Mouse (Mus musculus) activated CD4-positive, CD25-positive, alpha-beta regulatory T cell, adult 4 months (primary cell): ENCODE measurements around the gene St6gal1. TPM values are rescaled to one million over a fixed set of nuclear protein-coding genes. Genes with fewer than 3 reads are reported as not detected.

ENCODE experiments used
- ATAC-seq: one replicate; pipeline ENCODE4 v1.8.0; 2017
- polyA plus RNA-seq, 2 experiments: library from polyadenylated mRNA; unstranded; fragments of 100-300 nt; shearing (Covaris generic); gene quantifications; one replicate each; pipeline ENCODE4 v1.2.1; 2017

Gene St6gal1
- polyA plus RNA-seq, 2 experiments from 2014 or later, result 68.6 to 88.1 TPM

GRCm38 (mm10) chr16:23251445-23251773 lies 26.9 kb downstream of the St6gal1 start:
- no peak for ATAC-seq

GRCm38 (mm10) chr16:23253620-23254019 lies 29.1 kb downstream of the St6gal1 start:
- ATAC-seq, result no peak

GRCm38 (mm10) chr16:23254062-23254461 lies 29.5 kb downstream of the St6gal1 start:
- ATAC-seq, result no peak

- ATAC-seq, result peak; percentile 43
Measured at GRCm38 (mm10) chr16:23256638-23257037, 32.1 kb downstream of the St6gal1 start.

GRCm38 (mm10) chr16:23258429-23258822 lies 33.9 kb downstream of the St6gal1 start:
- no peak for ATAC-seq

- ATAC-seq, result no peak
Measured at GRCm38 (mm10) chr16:23258823-23259457, 34.4 kb downstream of the St6gal1 start.

- no peak for ATAC-seq
Measured at GRCm38 (mm10) chr16:23259580-23259979, 35.0 kb downstream of the St6gal1 start.

GRCm38 (mm10) chr16:23262131-23262768 lies 37.7 kb downstream of the St6gal1 start:
- peak; percentile 80 for ATAC-seq

GRCm38 (mm10) chr16:23262846-23263245 lies 38.3 kb downstream of the St6gal1 start:
- no peak for ATAC-seq

GRCm38 (mm10) chr16:23264999-23265398 lies 40.5 kb downstream of the St6gal1 start:
- no peak for ATAC-seq

- no peak for ATAC-seq
Measured at GRCm38 (mm10) chr16:23265481-23265880, 40.9 kb downstream of the St6gal1 start.

- ATAC-seq, result no peak
Measured at GRCm38 (mm10) chr16:23266293-23266692, 41.8 kb downstream of the St6gal1 start.

- ATAC-seq, result no peak
Measured at GRCm38 (mm10) chr16:23266896-23267295, 42.4 kb downstream of the St6gal1 start.

- no peak for ATAC-seq
Measured at GRCm38 (mm10) chr16:23268231-23268630, 43.7 kb downstream of the St6gal1 start.

- peak; percentile 25 for ATAC-seq
Measured at GRCm38 (mm10) chr16:23269056-23269983, 44.8 kb downstream of the St6gal1 start.

GRCm38 (mm10) chr16:23269984-23270912 lies 45.7 kb downstream of the St6gal1 start:
- ATAC-seq, result no peak

GRCm38 (mm10) chr16:23270913-23271253 lies 46.3 kb downstream of the St6gal1 start:
- ATAC-seq, result no peak

- ATAC-seq, result no peak
Measured at GRCm38 (mm10) chr16:23271746-23272520, 47.4 kb downstream of the St6gal1 start.

- no peak for ATAC-seq
Measured at GRCm38 (mm10) chr16:23272521-23273230, 48.1 kb downstream of the St6gal1 start.

GRCm38 (mm10) chr16:23274005-23274404 lies 49.5 kb downstream of the St6gal1 start:
- ATAC-seq, result peak; percentile 63
